ENCODE assay signal across 12 mouse cellular contexts in the genomic region with DNA sequence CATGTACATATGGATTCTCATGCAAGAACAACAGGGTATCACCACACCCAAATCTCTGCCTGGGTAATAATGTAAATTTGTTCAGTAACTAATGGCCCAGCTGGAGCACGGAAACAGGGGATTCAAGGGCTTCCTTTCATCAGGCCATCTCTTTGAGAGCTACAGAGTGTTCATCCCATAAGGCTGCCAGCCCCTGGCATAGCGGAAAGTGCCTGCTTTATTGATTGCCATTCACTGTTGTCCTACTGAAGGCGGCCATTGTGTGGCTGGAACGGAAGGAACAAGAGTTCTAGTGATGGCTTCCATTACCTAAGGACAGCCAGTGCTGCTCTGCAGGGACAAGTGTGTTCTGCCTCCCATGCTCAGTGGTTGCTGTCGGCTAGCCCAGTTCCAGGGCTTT.
DNase-seq lines count a peak whose midpoint lies in the region; ATAC-seq and TF ChIP-seq lines count a peak whose summit lies in the region.
"Had no signal": no experiment of that assay in that cellular context is flagged by ENCODE, and none has a peak within 500 bp of the region (broad histone marks: within the 10 kb centered on the region; RNA-seq: fewer than 3 reads in every experiment).

No protein-coding gene starts in this region.

- no peak overlapping the region for H3K4me3 ChIP-seq in midbrain, postnatal 0 days (ENCODE audit: low read depth, low read length)
- no peak overlapping the region for H3K4me3 ChIP-seq in midbrain, embryonic 14.5 days (replicated peaks; ENCODE audit: low read depth, low read length)
- no peak overlapping the region for H3K4me3 ChIP-seq in layer of hippocampus, adult 2 months
- no peak overlapping the region for H3K4me3 ChIP-seq in gastrocnemius, adult 2 months
- H3K4me3 ChIP-seq: erythroblast, embryonic 14.5 days; kidney, embryonic 15.5 days had no signal

- H3K9me3 ChIP-seq in midbrain, postnatal 0 days (ENCODE audit: low read length), result no peaks in the 10 kb centered on the region
- H3K9me3 ChIP-seq in midbrain, embryonic 14.5 days (ENCODE audit: control insufficient read depth, low read length), result no peaks in the 10 kb centered on the region
- H3K9me3 ChIP-seq: kidney, embryonic 15.5 days had no signal

- H3K27me3 ChIP-seq in midbrain, postnatal 0 days (ENCODE audit: insufficient read depth, low read length), result no peaks in the 10 kb centered on the region
- H3K27me3 ChIP-seq in midbrain, embryonic 14.5 days (ENCODE audit: control insufficient read depth, insufficient read depth, low read length), result no peaks in the 10 kb centered on the region
- H3K27me3 ChIP-seq: CH12.LX; kidney, embryonic 15.5 days had no signal

- peak; percentile 67 for DNase-seq in midbrain, postnatal 0 days (ENCODE audit: low spot score)
- no peak for DNase-seq in midbrain, embryonic 14.5 days
- DNase-seq in layer of hippocampus, adult 2 months (ENCODE audit: low spot score in 2 of 2), result peak; percentile 43 to 61
- DNase-seq in left cerebral cortex, postnatal 14 days (ENCODE audit: low spot score in 2 of 2), result peak; percentile 69 to 73
- no peak for DNase-seq in gastrocnemius, adult 2 months
- DNase-seq in urinary bladder, postnatal 10 days (ENCODE audit: low spot score), result no peak

- H3K9ac ChIP-seq in midbrain, postnatal 0 days (replicated peaks; ENCODE audit: low read length, poor library complexity, severe bottlenecking), result no peak overlapping the region
- no peak overlapping the region for H3K9ac ChIP-seq in midbrain, embryonic 14.5 days (replicated peaks; ENCODE audit: low read length)
- H3K9ac ChIP-seq: kidney, embryonic 15.5 days had no signal

- intact Hi-C loops in left cerebral cortex, postnatal 14 days (cut with DNase I), result no loop called here
- intact Hi-C loops in gastrocnemius, adult 2 months (cut with DNase I), result no loop called here

- TF ChIP-seq CTCF in midbrain, postnatal 0 days (IDR thresholded peaks at IDR 0.05), result no peak
- TF ChIP-seq CTCF in layer of hippocampus, adult 2 months (conservative IDR thresholded peaks at IDR 0.05), result no peak
- TF ChIP-seq CTCF in gastrocnemius, adult 2 months (IDR thresholded peaks at IDR 0.05), result no peak

- no peaks in the 10 kb centered on the region for H3K4me1 ChIP-seq in midbrain, postnatal 0 days (ENCODE audit: insufficient read depth, low read length)
- H3K4me1 ChIP-seq in midbrain, embryonic 14.5 days (ENCODE audit: control insufficient read depth, insufficient read depth, low read length), result peaks cover 15% of the 10 kb centered on the region
- H3K4me1 ChIP-seq: kidney, embryonic 15.5 days had no signal

- no peak overlapping the region for H3K4me2 ChIP-seq in midbrain, postnatal 0 days (ENCODE audit: low read depth, low read length, poor library complexity, severe bottlenecking)
- H3K4me2 ChIP-seq in midbrain, embryonic 14.5 days (ENCODE audit: low read length), result no peak overlapping the region
- H3K4me2 ChIP-seq: kidney, embryonic 15.5 days; midbrain, embryonic 11.5 days had no signal

- WGBS in midbrain, postnatal 0 days, result 73% methylated on average over 5 of the region's 5 CpGs
- WGBS in midbrain, embryonic 14.5 days, result 78% methylated on average over 5 of the region's 5 CpGs

- ATAC-seq in midbrain, postnatal 0 days (ENCODE audit: low FRiP score), result no peak
- no peak for ATAC-seq in midbrain, embryonic 14.5 days (ENCODE audit: low FRiP score, low TSS enrichment)
- ATAC-seq in erythroid progenitor cell, adult 5-6 weeks (replicated peaks; ENCODE audit: low FRiP score, poor library complexity, severe bottlenecking), result no peak
- ATAC-seq: lung, postnatal 0 days had no signal

- no peak overlapping the region for H3K27ac ChIP-seq in midbrain, postnatal 0 days (ENCODE audit: low read depth, low read length)
- no peak overlapping the region for H3K27ac ChIP-seq in midbrain, embryonic 14.5 days (replicated peaks; ENCODE audit: low read depth, low read length)
- H3K27ac ChIP-seq in layer of hippocampus, adult 2 months, result 0 out of 2 replicates have a peak overlapping the region, but pooled peaks have one; percentile 18
- H3K27ac ChIP-seq in gastrocnemius, adult 2 months, result no peak overlapping the region
- H3K27ac ChIP-seq: kidney, embryonic 15.5 days had no signal

- no peaks in the 10 kb centered on the region for H3K36me3 ChIP-seq in midbrain, postnatal 0 days (ENCODE audit: insufficient read depth, low read length)
- H3K36me3 ChIP-seq in midbrain, embryonic 14.5 days (ENCODE audit: control insufficient read depth, insufficient read depth, low read length), result no peaks in the 10 kb centered on the region
- H3K36me3 ChIP-seq: kidney, embryonic 15.5 days had no signal

Comparison
In these comparisons a context has a peak if more than half of its experiments do, and no peak if none do; other contexts are left out.
1. DNase-seq: peak in midbrain, postnatal 0 days (single experiment), layer of hippocampus, adult 2 months (2 of 2) and left cerebral cortex, postnatal 14 days (2 of 2); none in midbrain, embryonic 14.5 days (single experiment), gastrocnemius, adult 2 months (single experiment) and urinary bladder, postnatal 10 days (single experiment).